Mouse (Mus musculus) spleen, postnatal 36 days (tissue): ENCODE data around the gene Mxd1.

Experiments used
- DNase-seq, 2 experiments: peaks; one replicate each; pipeline ENCODE4 v3.0.0; 2022; ENCODE audit warnings: low spot score in 2 of 2, mixed read lengths in 1 of 2

The Mxd1 gene

DNA sequence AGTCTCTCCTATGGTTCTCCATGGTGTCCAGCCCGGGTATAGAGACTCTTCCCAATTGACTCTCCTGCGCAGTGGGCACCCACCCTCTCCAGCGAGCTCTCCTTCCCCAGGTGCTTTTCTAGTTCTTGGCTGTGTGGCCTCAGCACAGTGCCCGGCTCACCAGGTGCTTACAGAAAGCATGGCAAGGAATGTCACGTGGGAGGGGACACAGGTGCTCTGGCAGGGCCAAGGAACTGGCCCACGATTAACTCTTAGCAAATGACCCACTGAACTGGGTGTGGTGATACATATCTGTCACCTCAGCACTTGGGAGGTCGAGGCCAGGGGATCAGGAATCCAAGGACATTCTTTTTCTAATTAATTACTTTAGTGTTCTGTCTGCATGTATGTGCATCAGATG lies 22.8 kb downstream of the Mxd1 start:
- DNase-seq = no peak

GRCm38 (mm10) chr6:86645551-86645950 lies 23.4 kb downstream of the Mxd1 start:
- DNase-seq = no peak

DNA sequence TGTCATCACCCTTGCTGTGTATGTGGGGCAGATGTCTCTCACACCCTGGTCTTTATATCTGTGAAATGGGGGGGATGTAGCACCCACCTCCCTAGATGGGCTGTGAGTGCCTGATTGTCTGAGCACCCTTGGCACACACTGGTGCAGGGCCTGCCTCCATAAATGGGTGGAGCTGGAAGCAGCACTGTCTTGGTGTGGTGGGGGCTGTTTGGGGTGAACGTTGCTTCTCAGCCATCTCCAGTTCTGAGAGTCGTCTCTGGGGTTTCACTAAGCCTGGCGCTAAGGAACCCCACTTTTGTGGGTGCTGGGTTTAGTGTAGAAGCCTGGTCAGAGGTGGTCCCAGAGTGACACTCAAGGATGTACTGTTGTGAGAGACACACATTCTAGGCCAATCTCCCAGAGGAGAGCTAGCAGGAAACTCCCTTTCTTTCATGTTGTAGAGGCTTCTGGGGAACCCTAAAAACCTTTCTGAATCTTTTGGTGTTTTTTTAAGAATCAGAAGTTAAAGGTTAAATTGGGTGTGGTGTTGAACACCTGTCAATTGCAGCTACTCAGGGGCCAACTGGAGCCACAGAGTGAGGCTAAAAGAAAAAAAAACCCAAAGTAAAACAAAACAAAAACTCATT lies 24.1 kb downstream of the Mxd1 start:
- DNase-seq = no peak

DNA sequence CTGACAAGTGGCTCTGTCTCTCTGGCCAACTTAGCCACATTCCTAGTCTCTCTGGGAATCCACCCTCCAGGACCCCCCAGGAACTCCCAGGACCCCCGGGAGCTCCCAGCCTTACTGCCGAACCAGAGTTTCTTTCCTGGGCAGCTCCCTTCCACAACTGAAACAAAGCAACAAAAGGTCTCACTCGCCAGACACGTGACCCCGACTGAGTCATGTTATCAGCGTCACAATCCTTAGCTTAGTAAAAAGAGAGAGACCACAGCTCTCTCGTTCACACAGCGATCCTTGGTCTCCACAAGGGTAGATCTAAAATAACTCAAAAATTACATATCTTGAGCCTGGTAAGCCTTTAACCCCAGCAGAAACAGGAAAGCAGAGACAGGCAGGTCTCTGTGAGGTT lies 27.2 kb downstream of the Mxd1 start:
- DNase-seq = no peak

DNA sequence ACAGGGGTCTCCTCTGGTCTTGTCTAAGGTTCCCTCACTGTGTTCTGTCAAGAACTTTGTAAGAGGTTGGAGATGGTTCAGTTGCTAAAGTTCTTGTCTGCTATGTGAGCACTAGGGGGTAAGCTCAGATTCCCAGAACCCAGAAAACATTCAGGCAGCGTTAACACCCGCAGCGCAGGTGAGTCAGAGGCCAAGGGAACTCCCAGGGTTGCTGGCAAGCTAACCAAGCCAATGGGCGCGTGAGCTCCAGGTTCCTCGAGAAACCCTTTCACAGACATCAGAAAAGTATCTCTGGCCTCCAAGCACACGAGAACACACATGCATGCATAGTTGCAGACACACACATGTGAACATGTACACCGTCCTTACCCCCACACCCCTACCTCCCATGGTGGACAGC lies 28.2 kb downstream of the Mxd1 start:
- DNase-seq = no peak

GRCm38 (mm10) chr6:86640161-86640560 lies 28.8 kb downstream of the Mxd1 start:
- no peak for DNase-seq

- DNase-seq = peak; percentile 63 to 81
These were observed 29.5 kb downstream of the Mxd1 start for GRCm38 (mm10) chr6:86639180-86640160.

GRCm38 (mm10) chr6:86638434-86638833 lies 30.5 kb downstream of the Mxd1 start:
- DNase-seq = no peak

- DNase-seq = no peak
These were observed 31.1 kb downstream of the Mxd1 start for GRCm38 (mm10) chr6:86637860-86638259.

- DNase-seq = peak; percentile 29 to 66
These were observed 31.7 kb downstream of the Mxd1 start for GRCm38 (mm10) chr6:86637171-86637835.

- DNase-seq = peak; percentile 41 to 65
These were observed 32.5 kb downstream of the Mxd1 start for GRCm38 (mm10) chr6:86636495-86636894.

DNA sequence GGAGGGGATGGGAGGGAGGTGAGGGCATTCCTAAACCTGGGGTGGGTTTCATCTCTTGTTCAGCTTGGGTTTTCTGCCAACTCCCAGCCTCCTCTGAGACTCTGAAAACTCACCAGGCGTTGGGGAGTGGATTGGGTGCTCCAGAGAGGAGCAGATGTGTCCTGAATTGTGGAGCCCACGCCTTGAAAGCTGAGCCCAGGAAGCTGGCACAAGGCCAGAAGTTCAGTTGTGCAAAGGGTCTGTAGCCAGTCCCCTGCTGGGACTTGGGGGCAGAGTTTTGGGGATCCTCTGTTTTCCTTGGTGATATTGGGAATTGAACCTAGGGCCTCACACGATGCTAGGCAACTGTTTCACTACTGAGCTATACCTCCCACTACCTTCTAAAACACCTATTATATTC lies 38.8 kb downstream of the Mxd1 start:
- no peak for DNase-seq

- no peak for DNase-seq
These were observed 41.0 kb downstream of the Mxd1 start, which contains the start of gene Asprv1 for GRCm38 (mm10) chr6:86627946-86628345. TSS of gene Asprv1 (plus strand) at chr6:86628164.

- DNase-seq = no peak
These were observed 44.6 kb downstream of the Mxd1 start for GRCm38 (mm10) chr6:86624074-86625030.

DNA sequence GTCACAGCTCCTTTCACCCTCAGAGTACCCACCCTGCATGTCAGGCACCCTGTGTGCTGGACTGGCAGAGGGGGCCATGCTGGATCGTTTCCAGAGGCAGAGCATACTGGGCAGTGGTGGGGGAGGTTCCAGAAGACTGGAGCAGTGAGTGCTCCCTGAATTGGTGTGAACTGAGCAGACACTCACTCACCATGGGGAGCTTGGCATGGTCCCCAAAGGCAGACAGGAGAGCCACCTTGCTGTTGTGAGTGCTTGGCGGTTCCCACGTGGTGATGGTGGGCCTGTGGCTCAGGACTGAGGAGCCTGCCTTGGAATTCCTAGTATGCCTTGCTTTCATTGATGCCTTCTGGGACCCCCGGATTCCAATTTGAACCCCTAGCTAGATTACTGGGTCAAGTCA lies 45.8 kb downstream of the Mxd1 start:
- DNase-seq = no peak

- no peak for DNase-seq
These were observed 53.7 kb downstream of the Mxd1 start for GRCm38 (mm10) chr6:86615301-86615700.

DNA sequence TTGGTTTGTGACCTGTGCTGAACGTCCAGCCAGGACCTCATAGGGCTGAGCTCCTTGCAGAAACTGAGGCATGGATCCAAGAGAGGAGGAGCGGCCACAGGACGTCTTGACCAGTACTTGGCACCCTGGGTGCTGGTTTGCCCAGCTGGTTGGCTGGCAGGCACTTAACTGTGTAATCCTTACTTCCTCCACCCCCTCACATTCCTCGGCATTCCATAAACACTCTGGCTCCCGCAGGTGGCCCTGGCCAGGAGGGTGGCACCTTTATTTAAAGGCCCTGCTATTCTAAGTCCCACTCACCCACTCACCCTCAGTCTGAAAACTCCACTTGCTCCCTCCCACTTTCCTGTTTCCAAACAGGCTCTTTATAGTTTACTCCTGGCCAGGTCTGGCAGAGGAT lies 58.2 kb downstream of the Mxd1 start:
- no peak for DNase-seq

GRCm38 (mm10) chr6:86609235-86609634 lies 59.7 kb downstream of the Mxd1 start:
- peak in 1 of 2 experiments; percentile 40 for DNase-seq

DNA sequence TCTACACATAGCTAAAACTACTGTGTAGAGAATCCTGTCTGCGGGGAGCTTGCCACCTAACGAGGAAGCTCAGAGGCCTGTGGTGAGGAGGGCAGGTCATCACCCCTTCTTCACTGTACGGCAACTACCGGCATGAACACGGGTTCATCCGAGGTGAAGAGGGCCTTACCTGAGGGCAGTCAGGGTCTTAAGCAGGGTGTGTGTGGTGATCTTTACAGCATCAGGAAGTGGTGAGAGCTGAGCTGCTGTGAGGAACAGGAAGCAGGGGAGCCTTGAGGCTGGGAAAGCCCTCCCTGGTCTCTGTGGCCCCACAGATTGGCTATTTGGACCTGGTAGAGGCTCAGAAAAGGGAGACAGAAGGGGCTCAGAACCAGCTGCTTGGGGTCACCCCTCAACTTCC lies 61.5 kb downstream of the Mxd1 start:
- peak; percentile 38 to 51 for DNase-seq

- no peak for DNase-seq
These were observed 62.7 kb downstream of the Mxd1 start for GRCm38 (mm10) chr6:86606289-86606688.

GRCm38 (mm10) chr6:86605260-86605659 lies 63.7 kb downstream of the Mxd1 start:
- no peak for DNase-seq
